Mouse (Mus musculus): ENCODE data around the gene Kcnk15.

The Kcnk15 gene

DNA sequence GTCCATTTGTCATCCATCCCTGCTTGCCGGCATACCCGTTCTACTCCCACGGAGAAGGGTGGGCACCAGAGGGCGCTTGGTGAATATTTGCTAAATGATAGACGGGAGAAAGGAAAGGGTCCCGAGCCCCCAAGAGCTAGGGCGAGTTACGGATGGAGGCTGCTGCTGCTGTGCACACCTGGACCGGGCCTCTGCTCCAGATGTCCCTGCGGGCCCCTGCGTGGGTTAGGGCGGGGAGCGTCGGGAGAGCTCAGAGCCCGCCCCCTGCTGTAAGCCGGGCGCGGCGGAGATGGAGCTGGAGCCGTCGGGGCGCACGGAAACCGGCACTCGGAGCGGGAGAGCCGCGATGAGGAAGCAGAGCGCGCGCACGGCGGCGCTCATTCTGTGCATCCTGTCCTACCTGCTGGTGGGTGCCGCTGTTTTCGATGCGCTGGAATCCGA lies at the start of gene Kcnk15:
TSS of gene Kcnk15 (plus strand) at position 191 of the 441 bp plus-strand sequence.
- no peak for DNase-seq (ENCODE audit: low spot score)

DNA sequence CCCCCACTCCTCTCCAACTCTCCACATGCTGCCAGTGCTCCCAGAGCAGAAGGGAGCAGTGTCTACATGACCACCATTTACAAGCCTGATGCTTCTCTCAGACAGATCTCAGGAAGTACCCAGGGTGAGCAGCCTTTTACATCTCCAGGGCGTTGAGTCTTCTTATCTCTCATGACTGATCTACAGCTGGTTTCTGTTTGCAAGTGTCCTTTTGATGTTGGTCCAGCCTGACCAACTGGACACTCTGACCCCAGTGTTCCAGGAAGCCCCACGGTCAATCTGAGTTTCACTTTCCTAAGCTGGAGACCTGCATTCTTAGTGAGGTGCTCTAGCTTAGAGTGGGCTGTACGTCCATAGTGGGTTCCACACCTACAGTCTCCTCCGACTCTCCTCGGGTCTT lies 49.6 kb upstream of the Kcnk15 start:
- DNase-seq (ENCODE audit: low spot score), result no peak

DNA sequence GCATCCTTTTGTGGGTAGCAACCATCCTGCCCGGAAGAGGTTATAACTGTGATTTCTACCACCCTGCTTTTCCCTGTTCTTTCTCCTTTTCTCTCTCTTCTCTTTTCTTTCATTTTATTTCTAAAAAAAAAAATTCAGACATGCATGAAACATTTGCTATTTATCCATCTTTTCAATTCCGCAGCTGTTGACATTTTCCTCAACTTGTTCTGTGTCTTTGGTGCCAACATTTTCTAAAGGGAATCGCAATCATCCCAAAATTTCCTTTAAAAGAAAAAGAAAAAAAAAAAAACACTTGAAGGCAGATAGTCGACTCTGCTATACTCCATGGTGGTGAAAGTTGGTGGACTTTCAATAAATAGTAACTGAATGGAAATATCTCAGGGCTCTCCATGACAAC lies 44.3 kb upstream of the Kcnk15 start:
- no peak for DNase-seq (ENCODE audit: low spot score)

- DNase-seq (ENCODE audit: low spot score), result no peak
These were observed 43.7 kb upstream of the Kcnk15 start for GRCm38 (mm10) chr2:163809704-163810103.

- DNase-seq (ENCODE audit: low spot score), result no peak
These were observed 40.4 kb upstream of the Kcnk15 start for GRCm38 (mm10) chr2:163813077-163813476.

GRCm38 (mm10) chr2:163814739-163815465 lies 38.5 kb upstream of the Kcnk15 start:
- no peak for DNase-seq (ENCODE audit: low spot score)

GRCm38 (mm10) chr2:163820607-163821006 lies 32.8 kb upstream of the Kcnk15 start, which contains the start of gene Ccn5:
Gene Ccn5, plus strand, starts transcription at chr2:163820861.
- DNase-seq (ENCODE audit: low spot score), result no peak

- DNase-seq (ENCODE audit: low spot score), result peak; percentile 10
These were observed 30.2 kb upstream of the Kcnk15 start for GRCm38 (mm10) chr2:163823248-163823647.

DNA sequence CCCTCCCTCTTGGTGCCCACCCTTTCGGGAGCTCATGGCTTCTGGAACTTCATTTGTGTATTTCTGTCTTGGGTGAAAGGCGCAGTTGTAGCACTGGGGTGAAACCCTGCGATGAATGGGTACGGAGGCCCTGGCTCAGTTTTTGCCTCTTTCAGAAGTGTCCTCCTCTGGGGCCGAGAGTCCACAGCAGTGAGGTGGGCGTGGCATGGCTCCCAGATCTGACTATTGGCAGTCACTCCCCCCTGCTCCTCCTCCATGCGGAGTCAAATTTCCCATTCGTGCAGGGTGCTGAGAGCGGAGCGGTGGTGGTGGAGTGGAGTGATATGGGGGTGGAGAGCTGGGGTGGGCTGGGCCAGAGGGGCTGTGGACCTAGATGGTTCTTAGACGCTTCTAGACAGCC lies 29.7 kb upstream of the Kcnk15 start:
- no peak for DNase-seq (ENCODE audit: low spot score)

DNA sequence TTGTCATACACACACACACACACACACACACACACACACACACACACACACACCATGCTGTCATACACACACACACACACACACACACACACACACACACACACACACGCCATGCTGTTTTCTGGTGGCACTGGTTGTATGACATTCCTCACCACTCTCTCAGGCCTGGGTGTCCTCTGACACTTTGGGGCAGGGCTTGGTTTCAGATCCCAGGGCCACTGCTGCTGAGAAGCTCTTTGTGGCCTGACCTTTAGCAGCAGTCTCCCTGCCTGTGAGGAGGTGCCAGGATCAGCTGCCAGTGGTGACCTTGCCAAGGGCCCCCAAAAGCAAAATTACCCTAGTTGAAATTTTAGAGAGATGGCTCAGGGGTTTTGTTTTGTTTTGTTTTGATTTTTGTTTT lies 27.6 kb upstream of the Kcnk15 start:
- no peak for DNase-seq (ENCODE audit: low spot score)

DNA sequence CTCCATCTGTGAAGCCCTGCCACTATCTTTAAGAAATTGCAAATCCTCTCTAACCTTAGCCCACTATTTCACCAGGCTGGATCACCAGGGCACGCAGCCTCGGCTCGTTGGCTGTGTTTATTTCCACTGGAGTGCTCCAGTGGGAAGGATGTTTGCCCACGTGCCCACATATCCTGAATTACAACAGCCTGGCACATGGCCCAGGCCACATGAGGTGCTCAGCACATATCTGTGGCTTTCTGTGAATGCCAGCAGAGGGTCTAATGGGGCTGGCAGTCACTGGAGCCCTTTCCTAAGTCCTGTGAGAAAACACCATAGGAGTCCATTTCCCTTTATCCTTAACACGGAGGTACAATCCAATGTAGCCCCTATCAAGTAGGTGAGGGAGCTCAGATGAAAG lies 27.0 kb upstream of the Kcnk15 start:
- no peak for DNase-seq (ENCODE audit: low spot score)

DNA sequence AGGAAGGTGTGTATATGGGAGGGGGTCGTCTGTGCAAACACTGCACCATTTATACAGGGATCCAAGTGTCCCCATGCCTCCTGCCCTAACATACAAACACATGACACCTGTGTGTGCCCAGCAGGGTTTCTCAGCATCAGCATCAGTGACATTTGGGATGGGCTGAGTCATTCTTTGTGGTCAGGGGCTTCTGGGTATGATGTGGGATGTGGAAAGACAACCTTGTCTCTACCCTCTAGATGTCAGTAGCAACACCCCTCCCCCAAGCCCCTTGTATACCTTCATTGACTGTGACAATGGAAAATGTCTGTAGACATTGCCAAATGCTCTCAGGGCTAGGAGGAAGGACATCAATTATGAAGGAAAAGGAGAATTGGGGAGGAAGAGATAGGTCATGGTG lies 22.3 kb upstream of the Kcnk15 start:
- no peak for DNase-seq (ENCODE audit: low spot score)

DNA sequence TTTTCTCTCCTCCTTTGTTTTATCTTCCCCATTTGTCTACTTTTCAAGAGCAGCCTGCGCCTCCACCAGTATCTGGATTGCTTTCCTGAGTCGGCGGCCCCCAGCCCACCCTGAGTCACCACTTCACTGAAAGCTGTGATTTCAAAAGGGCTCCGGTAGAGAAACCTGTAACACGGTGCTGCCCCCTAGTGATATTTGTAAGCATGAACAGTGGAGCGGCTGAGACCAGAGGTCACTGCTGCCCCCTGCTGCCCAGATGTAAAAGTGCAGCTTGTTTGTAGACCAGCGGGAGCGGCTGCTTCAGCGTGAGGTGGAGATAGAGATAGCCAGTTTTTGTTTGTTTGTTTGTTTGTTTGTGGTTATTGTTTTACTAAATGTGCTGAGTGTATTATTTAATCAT lies 15.4 kb upstream of the Kcnk15 start:
- DNase-seq (ENCODE audit: low spot score), result peak; percentile 77

GRCm38 (mm10) chr2:163839519-163839918 lies 13.9 kb upstream of the Kcnk15 start:
- DNase-seq (ENCODE audit: low spot score), result no peak

GRCm38 (mm10) chr2:163842043-163842442 lies 11.4 kb upstream of the Kcnk15 start:
- no peak for DNase-seq (ENCODE audit: low spot score)

DNA sequence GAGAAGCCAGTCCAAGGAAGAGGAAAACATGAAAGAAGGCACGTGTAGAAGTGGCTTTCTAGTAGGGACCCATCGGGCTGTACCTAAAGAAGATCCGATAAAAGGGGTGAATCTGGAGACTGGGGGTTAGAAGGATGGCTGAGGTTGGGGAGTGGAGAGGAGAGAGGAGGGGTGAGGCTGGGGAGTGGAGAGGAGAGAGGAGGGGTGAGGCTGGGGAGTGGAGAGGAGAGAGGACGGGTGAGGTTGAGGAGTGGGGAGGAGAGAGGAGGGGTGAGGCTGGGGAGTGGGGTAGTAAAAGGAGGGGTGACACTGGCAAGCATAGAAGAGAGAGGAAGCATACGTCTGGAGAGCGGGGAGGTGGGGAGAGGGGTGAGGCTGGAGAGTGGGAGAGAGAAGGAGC lies 3.8 kb downstream of the Kcnk15 start:
- DNase-seq (ENCODE audit: low spot score), result no peak

DNA sequence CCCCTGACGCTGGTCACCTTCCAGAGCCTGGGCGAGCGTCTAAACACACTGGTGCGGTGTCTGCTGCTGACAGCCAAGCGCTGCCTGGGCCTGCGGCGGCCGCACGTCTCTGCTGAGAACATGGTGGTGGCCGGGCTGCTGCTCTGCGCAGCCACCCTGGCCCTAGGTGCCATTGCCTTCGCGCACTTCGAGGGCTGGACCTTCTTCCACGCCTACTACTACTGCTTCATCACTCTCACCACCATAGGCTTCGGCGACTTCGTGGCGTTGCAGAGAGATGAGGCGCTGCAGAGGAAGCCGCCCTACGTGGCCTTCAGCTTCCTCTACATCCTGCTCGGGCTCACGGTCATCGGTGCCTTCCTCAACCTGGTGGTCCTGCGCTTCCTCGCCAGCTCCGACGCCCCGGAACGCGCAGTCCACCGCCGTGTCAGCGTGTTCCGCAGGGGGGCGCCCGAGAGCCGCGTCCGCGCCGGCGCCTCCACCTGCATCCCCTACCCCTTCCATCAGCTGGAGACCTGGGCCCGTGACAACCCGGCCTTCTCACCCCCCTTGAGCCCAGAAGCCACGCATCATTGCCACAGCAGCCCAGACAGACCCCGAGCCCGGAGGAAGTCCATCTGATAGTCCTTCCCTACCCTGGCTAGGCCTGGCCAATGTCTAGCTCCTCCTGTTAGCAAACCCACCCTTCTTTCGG lies 5.0 kb downstream of the Kcnk15 start:
- peak; percentile 14 for DNase-seq (ENCODE audit: low spot score)

GRCm38 (mm10) chr2:163865311-163865710 lies 11.9 kb downstream of the Kcnk15 start:
- DNase-seq (ENCODE audit: low spot score), result no peak

DNA sequence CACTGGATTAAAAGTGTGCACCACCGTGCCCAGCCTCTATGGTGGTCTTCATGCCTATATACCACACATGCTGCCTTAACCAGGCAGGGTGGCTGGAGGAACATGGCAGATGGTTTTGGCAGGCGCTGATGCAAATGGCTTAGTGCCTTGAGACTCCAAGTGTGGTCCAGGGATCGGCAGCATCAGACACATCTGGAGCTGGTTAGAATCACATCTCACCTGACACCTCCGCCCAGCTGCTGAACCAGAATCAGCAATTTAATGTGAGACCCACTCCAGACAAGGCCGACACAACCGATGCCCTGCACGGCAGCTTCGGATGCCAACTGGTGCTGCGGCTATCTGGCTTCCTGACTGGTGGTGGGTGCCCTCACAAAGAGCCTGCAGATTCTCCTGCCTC lies 12.6 kb downstream of the Kcnk15 start:
- no peak for DNase-seq (ENCODE audit: low spot score)

DNA sequence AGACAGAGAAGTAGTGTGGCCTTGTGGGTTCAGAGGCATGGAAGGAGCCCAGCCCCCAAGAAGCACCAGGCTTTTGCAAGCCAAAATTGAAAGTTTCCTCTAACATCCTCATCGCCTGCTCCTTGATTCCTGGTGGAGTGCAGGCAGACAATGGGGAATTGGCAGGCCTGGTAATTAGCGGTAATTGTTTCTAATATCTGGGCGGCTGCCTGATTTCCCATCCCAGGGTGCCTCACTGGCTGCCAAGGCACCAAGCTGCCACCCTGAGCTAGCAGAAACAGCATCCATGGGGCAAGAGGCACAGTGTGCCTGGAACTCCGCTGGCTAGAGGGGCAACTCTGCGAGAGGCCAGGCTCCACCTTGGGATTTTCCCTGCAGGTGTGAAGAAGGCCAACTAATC lies 16.3 kb downstream of the Kcnk15 start:
- no peak for DNase-seq (ENCODE audit: low spot score)

- DNase-seq (ENCODE audit: low spot score), result no peak
These were observed 17.8 kb downstream of the Kcnk15 start for GRCm38 (mm10) chr2:163871266-163871665.

DNA sequence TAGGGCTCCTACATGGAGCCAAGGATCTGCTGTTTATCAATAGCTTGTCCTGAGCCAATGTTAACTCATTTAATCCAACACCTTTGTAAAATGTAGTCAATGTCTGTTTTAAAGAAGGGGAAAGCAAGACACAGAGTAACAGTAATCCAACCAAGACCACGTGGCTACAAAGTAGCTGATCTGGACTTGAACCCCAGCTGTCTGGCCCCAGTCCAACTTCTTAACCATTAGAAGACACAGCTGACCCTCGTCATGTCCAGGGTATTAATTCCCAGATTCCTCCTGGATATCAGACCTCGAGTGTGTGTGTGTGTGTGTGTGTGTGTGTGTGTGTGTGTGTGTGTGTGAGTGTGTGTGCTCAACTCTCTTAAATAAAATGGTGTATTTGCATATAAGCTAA lies 18.5 kb downstream of the Kcnk15 start:
- DNase-seq (ENCODE audit: low spot score), result no peak

DNA sequence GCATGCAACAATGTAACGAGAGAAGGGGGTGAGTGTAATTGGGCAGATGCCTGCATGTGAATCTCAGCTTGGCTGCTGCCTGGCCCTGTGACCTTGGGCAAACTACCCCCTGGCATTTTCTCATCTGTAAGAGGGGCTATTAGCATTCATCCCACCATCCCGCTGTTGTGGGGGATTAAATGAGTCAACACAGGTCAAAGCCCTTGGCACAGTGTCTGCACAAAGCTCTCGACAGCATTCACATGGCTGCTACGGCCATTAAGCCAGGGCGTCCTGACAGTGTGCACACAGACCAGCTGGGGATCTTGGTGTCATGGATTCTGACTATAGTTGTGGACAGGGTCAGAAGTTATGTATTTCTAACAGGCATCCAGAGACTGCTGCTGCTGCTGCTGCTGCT lies 21.4 kb downstream of the Kcnk15 start:
- DNase-seq (ENCODE audit: low spot score), result no peak

GRCm38 (mm10) chr2:163875484-163875883 lies 22.0 kb downstream of the Kcnk15 start:
- no peak for DNase-seq (ENCODE audit: low spot score)

Data from T-cell, adult 2 months (primary cell).